Mouse (Mus musculus): ENCODE data around the gene Gm13289. TPM values are rescaled to one million over a fixed set of nuclear protein-coding genes. Genes with fewer than 3 reads are reported as not detected.

The Gm13289 gene
- not detected in 2 replicates for polyA plus RNA-seq (2015; fragmentation: Nextera tagmentation; extraction: Ambion mirVana)

GRCm38 (mm10) chr4:88776622-88777021 is at the start of gene Gm13289:
Gene Gm13289, plus strand, starts transcription at chr4:88776922.

GRCm38 (mm10) chr4:88754818-88755340 is 21.8 kb upstream of the Gm13289 start, which contains the start of gene Gm13271:
Gene Gm13271, plus strand, starts transcription at chr4:88754868.

GRCm38 (mm10) chr4:88759610-88760268 is 17.0 kb upstream of the Gm13289 start, which contains the start of gene Gm13283:
Gene Gm13283, plus strand, starts transcription at chr4:88760119.

GRCm38 (mm10) chr4:88773534-88773933 is 3.2 kb upstream of the Gm13289 start, which contains the start of gene Gm13290:
Gene Gm13290, plus strand, starts transcription at chr4:88773834.

GRCm38 (mm10) chr4:88779550-88779949 is 2.8 kb downstream of the Gm13289 start, which contains the start of gene Gm13272:
Gene Gm13272, plus strand, starts transcription at chr4:88779850.

GRCm38 (mm10) chr4:88781831-88782230 is 5.1 kb downstream of the Gm13289 start, which contains the start of gene Ifnz:
Gene Ifnz, plus strand, starts transcription at chr4:88782131.

GRCm38 (mm10) chr4:88785409-88785808 is 8.7 kb downstream of the Gm13289 start, which contains the start of gene Gm13276:
Gene Gm13276, plus strand, starts transcription at chr4:88785709.

GRCm38 (mm10) chr4:88788402-88788801 is 11.7 kb downstream of the Gm13289 start, which contains the start of gene Gm13277:
Gene Gm13277, plus strand, starts transcription at chr4:88788632.

GRCm38 (mm10) chr4:88791250-88791649 is 14.5 kb downstream of the Gm13289 start, which contains the start of gene Gm13278:
Gene Gm13278, plus strand, starts transcription at chr4:88791550.

GRCm38 (mm10) chr4:88793936-88794675 is 17.4 kb downstream of the Gm13289 start, which contains the start of gene Gm13275:
Gene Gm13275, plus strand, starts transcription at chr4:88794487.

GRCm38 (mm10) chr4:88797097-88797496 is 20.4 kb downstream of the Gm13289 start, which contains the start of gene Gm13279:
Gene Gm13279, plus strand, starts transcription at chr4:88797397.

GRCm38 (mm10) chr4:88799365-88799764 is 22.6 kb downstream of the Gm13289 start, which contains the start of gene Gm13285:
Gene Gm13285, plus strand, starts transcription at chr4:88799665.

GRCm38 (mm10) chr4:88802954-88803353 is 26.2 kb downstream of the Gm13289 start, which contains the start of gene Gm13287:
Gene Gm13287, plus strand, starts transcription at chr4:88803254.

GRCm38 (mm10) chr4:88805231-88805630 is 28.5 kb downstream of the Gm13289 start, which contains the start of gene Gm13288:
Gene Gm13288, plus strand, starts transcription at chr4:88805531.

GRCm38 (mm10) chr4:88815928-88816327 is 39.2 kb downstream of the Gm13289 start, which contains the start of gene Ifna7:
Gene Ifna7, plus strand, starts transcription at chr4:88816228.

GRCm38 (mm10) chr4:88819659-88820058 is 42.9 kb downstream of the Gm13289 start, which contains the start of gene Ifna11:
Gene Ifna11, plus strand, starts transcription at chr4:88819959.

Other genes with a start within 250 kb of the Gm13289 start
- not detected in 2 replicates for gene Ifna15, start 218.7 kb upstream of the Gm13289 start, polyA plus RNA-seq (2015; fragmentation: Nextera tagmentation; extraction: Ambion mirVana)
- gene Ifna14, start 205.1 kb upstream of the Gm13289 start, polyA plus RNA-seq (2015; fragmentation: Nextera tagmentation; extraction: Ambion mirVana) = not detected in 2 replicates
- gene Ifna9, start 184.5 kb upstream of the Gm13289 start, polyA plus RNA-seq (2015; fragmentation: Nextera tagmentation; extraction: Ambion mirVana) = not detected in 2 replicates
- not detected in 2 replicates for gene Ifna12, start 173.5 kb upstream of the Gm13289 start, polyA plus RNA-seq (2015; fragmentation: Nextera tagmentation; extraction: Ambion mirVana)
- gene C87499, start 142.5 kb upstream of the Gm13289 start, polyA plus RNA-seq (2015; fragmentation: Nextera tagmentation; extraction: Ambion mirVana) = not detected in 2 replicates
- gene Ifna13, start 132.5 kb upstream of the Gm13289 start, polyA plus RNA-seq (2015; fragmentation: Nextera tagmentation; extraction: Ambion mirVana) = not detected in 2 replicates
- not detected in 2 replicates for gene Ifna16, start 100.0 kb upstream of the Gm13289 start, polyA plus RNA-seq (2015; fragmentation: Nextera tagmentation; extraction: Ambion mirVana)
- not detected in 2 replicates for gene Ifna2, start 93.0 kb upstream of the Gm13289 start, polyA plus RNA-seq (2015; fragmentation: Nextera tagmentation; extraction: Ambion mirVana)
- not detected in 2 replicates for gene Ifnab, start 85.6 kb upstream of the Gm13289 start, polyA plus RNA-seq (2015; fragmentation: Nextera tagmentation; extraction: Ambion mirVana)
- 0.13 and 0.36 TPM in 2 replicates for gene Gm26566, start 55.1 kb upstream of the Gm13289 start, polyA plus RNA-seq (2015; fragmentation: Nextera tagmentation; extraction: Ambion mirVana)
- gene Klhl9, start 54.5 kb upstream of the Gm13289 start, polyA plus RNA-seq (2015; fragmentation: Nextera tagmentation; extraction: Ambion mirVana) = 48.9 and 52.6 TPM in 2 replicates
- not detected in 2 replicates for gene Gm13271, start 22.1 kb upstream of the Gm13289 start, polyA plus RNA-seq (2015; fragmentation: Nextera tagmentation; extraction: Ambion mirVana)
- 0.15 and 0.18 TPM in 2 replicates for gene Gm13283, start 16.8 kb upstream of the Gm13289 start, polyA plus RNA-seq (2015; fragmentation: Nextera tagmentation; extraction: Ambion mirVana)
- gene Gm13290, start 3.1 kb upstream of the Gm13289 start, polyA plus RNA-seq (2015; fragmentation: Nextera tagmentation; extraction: Ambion mirVana) = 0.15 TPM in 1 of 2 replicates, not detected in the other
- not detected in 2 replicates for gene Gm13272, start 2.9 kb downstream of the Gm13289 start, polyA plus RNA-seq (2015; fragmentation: Nextera tagmentation; extraction: Ambion mirVana)
- 0.26 and 0.27 TPM in 2 replicates for gene Ifnz, start 5.2 kb downstream of the Gm13289 start, polyA plus RNA-seq (2015; fragmentation: Nextera tagmentation; extraction: Ambion mirVana)
- not detected in 2 replicates for gene Gm13276, start 8.8 kb downstream of the Gm13289 start, polyA plus RNA-seq (2015; fragmentation: Nextera tagmentation; extraction: Ambion mirVana)
- not detected in 2 replicates for gene Gm13277, start 11.7 kb downstream of the Gm13289 start, polyA plus RNA-seq (2015; fragmentation: Nextera tagmentation; extraction: Ambion mirVana)
- gene Gm13278, start 14.6 kb downstream of the Gm13289 start, polyA plus RNA-seq (2015; fragmentation: Nextera tagmentation; extraction: Ambion mirVana) = not detected in 2 replicates
- not detected in 2 replicates for gene Gm13275, start 17.6 kb downstream of the Gm13289 start, polyA plus RNA-seq (2015; fragmentation: Nextera tagmentation; extraction: Ambion mirVana)
- not detected in 2 replicates for gene Gm13279, start 20.5 kb downstream of the Gm13289 start, polyA plus RNA-seq (2015; fragmentation: Nextera tagmentation; extraction: Ambion mirVana)
- 0.47 and 1.0 TPM in 2 replicates for gene Gm13285, start 22.7 kb downstream of the Gm13289 start, polyA plus RNA-seq (2015; fragmentation: Nextera tagmentation; extraction: Ambion mirVana)
- not detected in 2 replicates for gene Gm13287, start 26.3 kb downstream of the Gm13289 start, polyA plus RNA-seq (2015; fragmentation: Nextera tagmentation; extraction: Ambion mirVana)
- 0.10 TPM in 1 of 2 replicates, not detected in the other for gene Gm13288, start 28.6 kb downstream of the Gm13289 start, polyA plus RNA-seq (2015; fragmentation: Nextera tagmentation; extraction: Ambion mirVana)
- gene Ifna7, start 39.3 kb downstream of the Gm13289 start, polyA plus RNA-seq (2015; fragmentation: Nextera tagmentation; extraction: Ambion mirVana) = not detected in 2 replicates
- not detected in 2 replicates for gene Ifna11, start 43.0 kb downstream of the Gm13289 start, polyA plus RNA-seq (2015; fragmentation: Nextera tagmentation; extraction: Ambion mirVana)
- not detected in 2 replicates for gene Ifna6, start 50.5 kb downstream of the Gm13289 start, polyA plus RNA-seq (2015; fragmentation: Nextera tagmentation; extraction: Ambion mirVana)
- gene Ifna5, start 58.6 kb downstream of the Gm13289 start, polyA plus RNA-seq (2015; fragmentation: Nextera tagmentation; extraction: Ambion mirVana) = not detected in 2 replicates
- gene Ifna4, start 64.9 kb downstream of the Gm13289 start, polyA plus RNA-seq (2015; fragmentation: Nextera tagmentation; extraction: Ambion mirVana) = not detected in 2 replicates
- gene Ifna1, start 73.2 kb downstream of the Gm13289 start, polyA plus RNA-seq (2015; fragmentation: Nextera tagmentation; extraction: Ambion mirVana) = not detected in 2 replicates
- not detected in 2 replicates for gene Ifne, start 103.3 kb downstream of the Gm13289 start, polyA plus RNA-seq (2015; fragmentation: Nextera tagmentation; extraction: Ambion mirVana)

Data from skeletal muscle tissue, postnatal 0 days (tissue).